Mouse (Mus musculus): ENCODE measurements around the gene Gm17542. TPM values are rescaled to one million over a fixed set of nuclear protein-coding genes. Genes with fewer than 3 reads are reported as not detected.

Gm17542 gene
- polyA plus RNA-seq (2017; shearing (Covaris generic)) = not detected

GRCm38 (mm10) chr10:58718110-58718509 is at the start of gene Gm17542:
Gene Gm17542 (minus strand): TSS chr10:58718210.

GRCm38 (mm10) chr10:58675533-58675932 is 42.5 kb downstream of the Gm17542 start, which contains the start of gene Edar:
Gene Edar (minus strand): TSS chr10:58675654.

Other genes starting within 250 kb of the Gm17542 start
- 2.9 TPM for gene Ccdc138, start 220.3 kb downstream of the Gm17542 start, polyA plus RNA-seq (2017; shearing (Covaris generic))
- gene Edar, start 42.6 kb downstream of the Gm17542 start, polyA plus RNA-seq (2017; shearing (Covaris generic)) = not detected
- gene Sh3rf3, start 95.1 kb upstream of the Gm17542 start, polyA plus RNA-seq (2017; shearing (Covaris generic)) = not detected